Mouse (Mus musculus): Measurements from ENCODE around the gene Cog5. TPM values are rescaled to one million over a fixed set of nuclear protein-coding genes. Genes with fewer than 3 reads are reported as not detected.

The Cog5 gene
- polyA plus RNA-seq, 1 experiment from 2014 or later, result 34.8 TPM

GRCm38 (mm10) chr12:31754465-31754864, 99.8 kb downstream of the Cog5 start:
- no peaks in the 10 kb centered on the region for H3K36me3 ChIP-seq
- no peaks in the 10 kb centered on the region for H3K4me1 ChIP-seq
- H3K9ac ChIP-seq, result no peak overlapping the region
- WGBS, result 66% methylated on average over 2 of the region's 2 CpGs
- no peak for ATAC-seq (ENCODE audit: insufficient number of reproducible peaks, insufficient read depth, low FRiP score, low TSS enrichment)
- H3K4me3 ChIP-seq, result no peak overlapping the region
- no peak overlapping the region for H3K27ac ChIP-seq
- no peak overlapping the region for H3K4me2 ChIP-seq (replicated peaks)
- H3K27me3 ChIP-seq, result no peaks in the 10 kb centered on the region
- H3K9me3 ChIP-seq, result no peaks in the 10 kb centered on the region

- 57% methylated on average over 2 of the region's 2 CpGs for WGBS
- no peaks in the 10 kb centered on the region for H3K36me3 ChIP-seq
- ATAC-seq (ENCODE audit: insufficient number of reproducible peaks, insufficient read depth, low FRiP score, low TSS enrichment), result no peak
- no peaks in the 10 kb centered on the region for H3K27me3 ChIP-seq
- H3K9me3 ChIP-seq, result no peaks in the 10 kb centered on the region
- H3K27ac ChIP-seq, result no peak overlapping the region
- no peak overlapping the region for H3K4me3 ChIP-seq
- H3K9ac ChIP-seq, result no peak overlapping the region
- no peaks in the 10 kb centered on the region for H3K4me1 ChIP-seq
- H3K4me2 ChIP-seq (replicated peaks), result no peak overlapping the region
These were observed 101.5 kb downstream of the Cog5 start for GRCm38 (mm10) chr12:31755885-31756755.

GRCm38 (mm10) chr12:31773612-31774011, 118.9 kb downstream of the Cog5 start:
- Histone ChIP-seq H3K27me3 (no peaks in the 10 kb centered on the region), H3K4me1 (no peaks in the 10 kb centered on the region), H3K4me3 (no peak overlapping the region), H3K9me3 (no peaks in the 10 kb centered on the region), H3K36me3 (no peaks in the 10 kb centered on the region), H3K4me2 (replicated peaks) (no peak overlapping the region), H3K27ac (no peak overlapping the region), H3K9ac (no peak overlapping the region)
- no peak for ATAC-seq (ENCODE audit: insufficient number of reproducible peaks, insufficient read depth, low FRiP score, low TSS enrichment)
- WGBS, result 87% methylated on average over 3 of the region's 3 CpGs

- Histone ChIP-seq H3K4me1 (no peaks in the 10 kb centered on the region), H3K9me3 (no peaks in the 10 kb centered on the region), H3K27me3 (no peaks in the 10 kb centered on the region), H3K4me3 (no peak overlapping the region), H3K9ac (no peak overlapping the region), H3K36me3 (no peaks in the 10 kb centered on the region), H3K4me2 (replicated peaks) (no peak overlapping the region), H3K27ac (no peak overlapping the region)
- WGBS, result 87% methylated on average over 1 of the region's 1 CpGs
- no peak for ATAC-seq (ENCODE audit: insufficient number of reproducible peaks, insufficient read depth, low FRiP score, low TSS enrichment)
These were observed 129.6 kb downstream of the Cog5 start for GRCm38 (mm10) chr12:31784291-31784690.

GRCm38 (mm10) chr12:31788530-31788929, 133.9 kb downstream of the Cog5 start:
- WGBS, result 98% methylated on average over 3 of the region's 3 CpGs
- no peaks in the 10 kb centered on the region for H3K4me1 ChIP-seq
- no peak overlapping the region for H3K27ac ChIP-seq
- H3K27me3 ChIP-seq, result no peaks in the 10 kb centered on the region
- ATAC-seq (ENCODE audit: insufficient number of reproducible peaks, insufficient read depth, low FRiP score, low TSS enrichment), result no peak
- H3K9me3 ChIP-seq, result no peaks in the 10 kb centered on the region
- no peak overlapping the region for H3K4me2 ChIP-seq (replicated peaks)
- H3K4me3 ChIP-seq, result no peak overlapping the region
- no peaks in the 10 kb centered on the region for H3K36me3 ChIP-seq
- no peak overlapping the region for H3K9ac ChIP-seq

- Histone ChIP-seq H3K9me3 (no peaks in the 10 kb centered on the region), H3K27ac (no peak overlapping the region), H3K36me3 (no peaks in the 10 kb centered on the region), H3K4me2 (replicated peaks) (no peak overlapping the region), H3K27me3 (no peaks in the 10 kb centered on the region), H3K4me1 (no peaks in the 10 kb centered on the region), H3K9ac (no peak overlapping the region), H3K4me3 (no peak overlapping the region)
- WGBS, result 82% methylated on average over 5 of the region's 5 CpGs
- no peak for ATAC-seq (ENCODE audit: insufficient number of reproducible peaks, insufficient read depth, low FRiP score, low TSS enrichment)
These were observed 151.9 kb downstream of the Cog5 start for GRCm38 (mm10) chr12:31806410-31807154.

GRCm38 (mm10) chr12:31818051-31818461, 163.4 kb downstream of the Cog5 start:
- 86% methylated on average over 3 of the region's 3 CpGs for WGBS
- no peak overlapping the region for H3K27ac ChIP-seq
- ATAC-seq (ENCODE audit: insufficient number of reproducible peaks, insufficient read depth, low FRiP score, low TSS enrichment), result no peak

GRCm38 (mm10) chr12:31819096-31819495, 164.4 kb downstream of the Cog5 start:
- no peak overlapping the region for H3K4me2 ChIP-seq (replicated peaks)

More at GRCm38 (mm10) chr12:31818051-31818461, 163.4 kb downstream of the Cog5 start:
- Histone ChIP-seq H3K4me3 (no peak overlapping the region), H3K9ac (no peak overlapping the region), H3K9me3 (no peaks in the 10 kb centered on the region), H3K4me1 (no peaks in the 10 kb centered on the region), H3K27me3 (no peaks in the 10 kb centered on the region), H3K36me3 (no peaks in the 10 kb centered on the region), H3K4me2 (replicated peaks) (no peak overlapping the region)

GRCm38 (mm10) chr12:31819520-31819919, 164.9 kb downstream of the Cog5 start:
- no peak overlapping the region for H3K4me3 ChIP-seq
- ATAC-seq (ENCODE audit: insufficient number of reproducible peaks, insufficient read depth, low FRiP score, low TSS enrichment), result no peak
- no peaks in the 10 kb centered on the region for H3K36me3 ChIP-seq
- 89% methylated on average over 7 of the region's 7 CpGs for WGBS
- no peak overlapping the region for H3K4me2 ChIP-seq (replicated peaks)
- no peak overlapping the region for H3K27ac ChIP-seq
- H3K9me3 ChIP-seq, result no peaks in the 10 kb centered on the region
- H3K9ac ChIP-seq, result no peak overlapping the region
- no peaks in the 10 kb centered on the region for H3K27me3 ChIP-seq
- H3K4me1 ChIP-seq, result no peaks in the 10 kb centered on the region

More at GRCm38 (mm10) chr12:31819096-31819495, 164.4 kb downstream of the Cog5 start:
- Histone ChIP-seq H3K36me3 (no peaks in the 10 kb centered on the region), H3K9ac (no peak overlapping the region), H3K4me1 (no peaks in the 10 kb centered on the region), H3K4me3 (no peak overlapping the region), H3K27me3 (no peaks in the 10 kb centered on the region), H3K9me3 (no peaks in the 10 kb centered on the region), H3K27ac (no peak overlapping the region)
- no peak for ATAC-seq (ENCODE audit: insufficient number of reproducible peaks, insufficient read depth, low FRiP score, low TSS enrichment)

- H3K36me3 ChIP-seq, result no peaks in the 10 kb centered on the region; the same call in 1 of the 2 replicates
- ATAC-seq (ENCODE audit: insufficient number of reproducible peaks, insufficient read depth, low FRiP score, low TSS enrichment), result no peak
- no peak overlapping the region for H3K4me3 ChIP-seq
- H3K4me1 ChIP-seq, result no peaks in the 10 kb centered on the region
- no peaks in the 10 kb centered on the region for H3K27me3 ChIP-seq
- WGBS, result 81% methylated on average over 3 of the region's 3 CpGs
- H3K4me2 ChIP-seq (replicated peaks), result no peak overlapping the region
- no peaks in the 10 kb centered on the region for H3K9me3 ChIP-seq
- H3K9ac ChIP-seq, result no peak overlapping the region
- no peak overlapping the region for H3K27ac ChIP-seq
These were observed 169.0 kb downstream of the Cog5 start for GRCm38 (mm10) chr12:31823671-31824070.

GRCm38 (mm10) chr12:31824831-31825230, 170.2 kb downstream of the Cog5 start:
- H3K9me3 ChIP-seq, result no peaks in the 10 kb centered on the region
- no peak for ATAC-seq (ENCODE audit: insufficient number of reproducible peaks, insufficient read depth, low FRiP score, low TSS enrichment)
- WGBS, result 82% methylated on average over 5 of the region's 5 CpGs
- no peak overlapping the region for H3K4me2 ChIP-seq (replicated peaks)
- H3K27me3 ChIP-seq, result no peaks in the 10 kb centered on the region
- H3K9ac ChIP-seq, result no peak overlapping the region
- no peak overlapping the region for H3K4me3 ChIP-seq
- H3K27ac ChIP-seq, result no peak overlapping the region
- H3K36me3 ChIP-seq, result no peaks in the 10 kb centered on the region; the same call in 1 of the 2 replicates
- H3K4me1 ChIP-seq, result no peaks in the 10 kb centered on the region

- Histone ChIP-seq H3K9me3 (no peaks in the 10 kb centered on the region), H3K27ac (no peak overlapping the region), H3K36me3 (no peaks in the 10 kb centered on the region; the same call in 1 of the 2 replicates), H3K27me3 (no peaks in the 10 kb centered on the region), H3K4me1 (no peaks in the 10 kb centered on the region), H3K4me2 (replicated peaks) (no peak overlapping the region), H3K9ac (no peak overlapping the region), H3K4me3 (no peak overlapping the region)
- no peak for ATAC-seq (ENCODE audit: insufficient number of reproducible peaks, insufficient read depth, low FRiP score, low TSS enrichment)
- 59% methylated on average over 10 of the region's 10 CpGs for WGBS
These were observed 171.2 kb downstream of the Cog5 start for GRCm38 (mm10) chr12:31825821-31826220.

Measured in embryonic facial prominence, embryonic 12.5 days (tissue).